Mouse (Mus musculus) heart, embryonic 11.5 days (tissue): ENCODE measurements around the gene Nsl1. TPM values are rescaled to one million over a fixed set of nuclear protein-coding genes. Genes with fewer than 3 reads are reported as not detected.
"Not testable (repeated sequence)": the region's sequence is repeated elsewhere in the genome, so short reads cannot be mapped to it uniquely, and the experiment has no call there.

ENCODE experiments used
- ATAC-seq: fragments of 200-750 bp; cut with Nextera tagmentation; replicated peaks from 2 replicates; pipeline ENCODE4 v1.8.0; 2017; ENCODE audit warnings: moderate library complexity; ENCODE audit not compliant: insufficient number of reproducible peaks, low FRiP score, low TSS enrichment
- H3K27ac ChIP-seq: fragments of 300-500 bp; sonication (generic); 2 replicates; pipeline ENCODE4 v1.5.1; 2014; ENCODE audit warnings: mild to moderate bottlenecking, low read depth, low read length
- H3K27me3 ChIP-seq: fragments of 300-500 bp; sonication (generic); 2 replicates; pipeline ENCODE4 v1.6.1; 2014; ENCODE audit warnings: mild to moderate bottlenecking, low read length, mixed read lengths; ENCODE audit not compliant: control insufficient read depth, insufficient read depth
- H3K36me3 ChIP-seq: fragments of 300-500 bp; sonication (generic); 2 replicates; pipeline ENCODE4 v1.6.1; 2014; ENCODE audit warnings: mild to moderate bottlenecking, low read length, moderate library complexity, mixed read lengths; ENCODE audit not compliant: control insufficient read depth, insufficient read depth
- H3K4me1 ChIP-seq: fragments of 300-500 bp; sonication (generic); 2 replicates; pipeline ENCODE4 v1.6.1; 2014; ENCODE audit warnings: low read length; ENCODE audit not compliant: control insufficient read depth, insufficient read depth
- H3K4me2 ChIP-seq: fragments of 300-500 bp; sonication (generic); 2 replicates; pipeline ENCODE4 v1.6.1; 2014; ENCODE audit warnings: mild to moderate bottlenecking, moderate library complexity
- H3K4me3 ChIP-seq: fragments of 300-500 bp; sonication (generic); 2 replicates; pipeline ENCODE4 v1.5.1; 2014; ENCODE audit warnings: low read depth, low read length
- H3K9ac ChIP-seq: fragments of 300-500 bp; sonication (generic); 2 replicates; pipeline ENCODE4 v1.6.1; 2014; ENCODE audit warnings: mild to moderate bottlenecking, low read depth, low read length, moderate library complexity
- H3K9me3 ChIP-seq: fragments of 300-500 bp; sonication (generic); replicated peaks from 2 replicates; pipeline ENCODE4 v1.6.1; 2016; ENCODE audit warnings: low read length; ENCODE audit not compliant: control insufficient read depth
- WGBS: fragments of 180-500 bp; shearing (Covaris S2); extraction: QIAGEN DNeasy Blood & Tissue Kit; methylation state at CpG from one replicate; pipeline ENCODE4 v1.1.7; 2014; ENCODE audit not compliant: insufficient replicate concordance; 5-methylcytosine and 5-hydroxymethylcytosine counted together
- polyA plus RNA-seq: library from polyadenylated mRNA; unstranded; fragments of >200 nt; fragmentation: Nextera tagmentation; extraction: Ambion mirVana; gene quantifications from 2 replicates; pipeline ENCODE4 v1.2.1, GENCODE M21; 2014

The Nsl1 gene
- polyA plus RNA-seq: 12.7 and 14.0 TPM in 2 replicates

DNA sequence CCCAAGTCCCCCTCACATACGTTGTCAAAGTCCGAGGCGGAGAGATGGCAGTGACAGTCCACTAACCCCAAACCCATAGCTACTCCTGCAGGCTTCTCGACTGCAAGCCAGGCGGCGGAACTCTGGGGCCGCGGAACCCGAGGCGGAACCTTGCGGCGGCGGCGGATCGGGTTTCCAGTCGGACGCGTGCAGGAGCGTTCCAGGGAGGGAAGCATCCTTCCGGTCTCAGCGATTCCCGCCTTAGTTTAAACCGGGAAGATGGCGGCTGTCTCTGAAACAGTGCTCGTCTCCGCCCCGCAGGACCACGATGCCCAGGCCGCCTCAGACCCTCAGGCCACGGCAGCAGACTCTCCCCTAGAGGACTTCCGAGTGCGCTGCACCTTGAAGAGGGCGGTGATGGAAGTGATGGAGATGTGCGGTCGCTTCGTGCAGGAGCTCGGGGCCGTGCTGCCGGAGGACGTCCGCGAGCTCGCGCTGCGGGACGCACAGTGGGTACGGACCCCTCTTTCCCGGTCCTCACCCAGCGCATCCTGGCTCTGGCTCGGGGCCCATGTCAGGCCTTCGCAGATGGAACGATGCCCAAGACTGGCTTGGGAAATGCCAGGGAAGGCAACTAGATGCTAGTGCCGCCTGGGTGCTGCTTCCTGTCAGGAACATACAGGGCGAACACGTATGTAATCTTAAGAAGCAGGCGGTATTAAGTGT, at the start of gene Nsl1, which contains the start of gene Tatdn3:
TSS of gene Nsl1 (plus strand) at position 232 of the 705 bp plus-strand sequence.
TSS of gene Tatdn3 (minus strand) at position 152 of the 705 bp plus-strand sequence.
- under 1% methylated on average over 56 of the region's 56 CpGs for WGBS
- H3K4me1 ChIP-seq: peaks cover 4% of the 10 kb centered on the region
- peak; percentile 87 for ATAC-seq
- peak within 1 kb of the TSS; percentile 54; the same call in 1 of the 2 replicates for H3K27ac ChIP-seq
- H3K4me2 ChIP-seq: peak within 1 kb of the TSS; percentile 75
- no peaks in the 10 kb centered on the region for H3K27me3 ChIP-seq
- peak within 1 kb of the TSS; percentile 93 for H3K9ac ChIP-seq
- H3K4me3 ChIP-seq: peak within 1 kb of the TSS; percentile 94
- H3K36me3 ChIP-seq: peaks cover 5% of the 10 kb centered on the region; the same call in 1 of the 2 replicates
- no peaks in the 10 kb centered on the region for H3K9me3 ChIP-seq

DNA sequence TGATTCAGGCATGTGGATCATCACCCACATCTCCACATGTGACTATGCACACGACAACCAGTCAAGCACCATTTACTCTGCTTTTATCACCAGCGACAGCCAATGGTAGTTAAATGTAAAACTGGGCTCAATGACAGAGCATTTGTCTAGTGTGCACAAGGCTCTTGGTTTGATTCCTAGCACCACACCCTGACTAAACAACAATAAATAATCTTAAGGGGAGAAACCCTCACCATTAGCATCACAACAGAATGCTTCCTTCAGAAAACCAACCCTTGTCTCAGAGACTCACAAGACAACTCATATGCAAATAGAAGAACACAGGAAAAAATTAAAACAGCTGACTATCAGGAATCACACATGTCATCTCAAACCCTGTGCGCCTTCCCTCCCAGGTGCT, 48.5 kb upstream of the Nsl1 start:
- ATAC-seq: no peak
- 94% methylated on average over 3 of the region's 3 CpGs for WGBS
- Histone ChIP-seq H3K9ac (no peak overlapping the region), H3K4me1 (no peaks in the 10 kb centered on the region), H3K9me3 (no peaks in the 10 kb centered on the region), H3K27ac (no peak overlapping the region), H3K36me3 (peaks cover 22% of the 10 kb centered on the region), H3K4me3 (no peak overlapping the region), H3K27me3 (no peaks in the 10 kb centered on the region), H3K4me2 (no peak overlapping the region)

DNA sequence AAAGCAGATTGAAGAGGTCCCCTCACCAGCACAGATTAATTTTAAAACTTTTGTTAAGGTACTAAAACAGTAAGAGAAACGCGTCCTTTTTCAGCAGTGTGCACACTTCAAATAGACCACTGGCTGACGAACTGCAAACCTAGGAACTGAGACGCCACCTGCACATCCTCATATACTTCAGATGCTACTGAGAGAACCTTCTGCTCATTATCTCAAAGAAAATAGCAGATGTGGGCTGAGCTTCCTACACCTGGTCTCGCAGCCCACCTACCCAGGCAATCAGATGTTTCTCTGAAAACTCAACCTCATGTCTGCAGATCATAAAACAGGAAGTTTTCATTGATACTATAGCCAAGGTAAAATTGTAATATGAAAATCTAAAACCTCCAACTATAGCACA, 43.0 kb upstream of the Nsl1 start:
- H3K4me3 ChIP-seq: no peak overlapping the region
- H3K9me3 ChIP-seq: no peaks in the 10 kb centered on the region
- H3K4me2 ChIP-seq: no peak overlapping the region
- WGBS: 91% methylated on average over 5 of the region's 5 CpGs
- ATAC-seq: no peak
- no peaks in the 10 kb centered on the region for H3K27me3 ChIP-seq
- H3K9ac ChIP-seq: no peak overlapping the region
- no peak overlapping the region for H3K27ac ChIP-seq
- H3K36me3 ChIP-seq: peaks cover 9% of the 10 kb centered on the region; the same call in 1 of the 2 replicates
- H3K4me1 ChIP-seq: no peaks in the 10 kb centered on the region

DNA sequence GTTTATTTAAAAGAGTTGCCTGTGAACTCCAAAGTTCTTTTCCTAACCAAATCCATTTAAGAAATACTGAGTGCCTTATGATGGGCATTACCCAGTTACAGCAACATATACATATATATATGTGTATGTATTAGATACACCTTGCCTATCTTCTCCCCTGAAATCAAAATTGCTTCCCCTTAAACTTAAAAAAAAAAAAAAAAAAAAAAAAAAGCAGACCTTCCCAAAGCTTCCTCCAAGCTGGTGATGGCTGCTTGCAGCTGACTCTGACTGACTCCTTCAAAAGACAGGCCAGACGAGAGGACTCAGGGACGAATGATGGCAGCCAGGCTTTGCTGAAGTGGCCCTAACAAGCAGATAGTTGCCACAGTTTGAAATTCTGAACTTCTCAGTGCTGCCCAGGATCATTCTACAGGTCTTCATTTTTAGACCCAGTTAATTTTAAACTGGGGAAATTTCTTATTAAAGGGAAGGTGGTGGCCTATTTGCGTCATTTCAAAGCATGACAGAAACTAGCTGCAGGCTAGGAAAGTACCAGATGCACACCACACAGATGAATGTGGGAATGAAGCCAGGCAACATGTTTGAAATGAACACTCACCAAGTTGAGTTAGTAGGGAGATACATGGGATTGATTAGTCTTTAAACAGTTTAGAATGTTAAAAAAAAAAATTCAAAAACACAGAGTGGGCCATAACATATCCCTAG, 42.4 kb upstream of the Nsl1 start:
- 74% methylated on average over 3 of the region's 3 CpGs for WGBS
- H3K9me3 ChIP-seq: no peaks in the 10 kb centered on the region
- H3K4me3 ChIP-seq: no peak overlapping the region
- no peak overlapping the region for H3K4me2 ChIP-seq
- H3K27me3 ChIP-seq: no peaks in the 10 kb centered on the region
- 0 out of 2 replicates have a peak, but pooled peaks cover 2% of the 10 kb centered on the region for H3K4me1 ChIP-seq
- H3K27ac ChIP-seq: no peak overlapping the region
- ATAC-seq: no peak
- peaks cover 9% of the 10 kb centered on the region; the same call in 1 of the 2 replicates for H3K36me3 ChIP-seq
- H3K9ac ChIP-seq: no peak overlapping the region

DNA sequence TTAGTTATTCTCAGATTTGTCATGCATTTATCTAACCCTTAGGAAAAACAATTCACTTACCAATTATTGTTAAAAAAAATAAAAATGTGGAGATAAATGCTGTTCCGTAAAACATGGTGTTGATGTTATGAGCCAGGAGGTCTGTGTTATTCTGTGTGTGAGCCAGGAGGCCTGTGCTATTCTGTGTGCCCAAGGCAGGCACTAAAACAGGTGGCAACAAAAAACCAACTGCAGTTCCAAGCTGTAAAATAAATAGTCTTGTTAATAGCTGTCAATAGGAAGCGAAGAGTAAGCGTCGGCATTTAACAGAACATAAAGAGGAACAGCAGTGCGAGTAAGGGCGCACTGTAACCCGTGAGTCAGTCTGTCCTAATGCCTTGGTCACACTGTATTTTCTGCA, 41.8 kb upstream of the Nsl1 start:
- ATAC-seq: no peak
- 88% methylated on average over 7 of the region's 7 CpGs for WGBS

DNA sequence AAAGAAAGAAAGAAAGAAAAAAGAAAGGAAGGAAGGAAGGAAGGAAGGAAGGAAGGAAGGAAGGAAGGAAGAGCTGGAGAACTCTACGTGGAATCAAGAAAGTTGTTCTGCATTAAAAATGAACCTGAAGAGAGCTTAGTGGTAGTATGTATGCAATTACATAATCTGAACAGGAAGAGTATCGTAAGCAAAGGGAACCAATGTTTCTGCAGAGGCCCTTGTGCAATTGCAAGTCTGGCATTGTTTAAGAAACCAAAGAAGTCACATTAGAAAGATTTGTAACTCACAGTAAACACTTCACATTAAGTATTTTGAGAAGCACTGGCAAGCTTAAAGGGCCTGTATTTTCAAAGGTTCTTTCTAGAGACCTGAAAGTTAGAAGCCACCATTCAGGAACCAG, 39.7 kb upstream of the Nsl1 start:
- Histone ChIP-seq H3K4me3 (no peak overlapping the region), H3K36me3 (peaks cover 9% of the 10 kb centered on the region; the same call in 1 of the 2 replicates), H3K27ac (no peak overlapping the region), H3K27me3 (no peaks in the 10 kb centered on the region), H3K4me1 (0 out of 2 replicates have a peak, but pooled peaks cover 8% of the 10 kb centered on the region), H3K9me3 (no peaks in the 10 kb centered on the region), H3K9ac (no peak overlapping the region), H3K4me2 (no peak overlapping the region)
- no peak for ATAC-seq
- WGBS: 93% methylated on average over 2 of the region's 2 CpGs

More for the DNA sequence above, 41.8 kb upstream of the Nsl1 start:
- no peak overlapping the region for H3K4me2 ChIP-seq
- H3K4me1 ChIP-seq: 0 out of 2 replicates have a peak, but pooled peaks cover 3% of the 10 kb centered on the region
- no peak overlapping the region for H3K4me3 ChIP-seq
- H3K27ac ChIP-seq: no peak overlapping the region
- H3K9me3 ChIP-seq: no peaks in the 10 kb centered on the region
- no peaks in the 10 kb centered on the region for H3K27me3 ChIP-seq
- H3K9ac ChIP-seq: no peak overlapping the region
- H3K36me3 ChIP-seq: peaks cover 9% of the 10 kb centered on the region; the same call in 1 of the 2 replicates

DNA sequence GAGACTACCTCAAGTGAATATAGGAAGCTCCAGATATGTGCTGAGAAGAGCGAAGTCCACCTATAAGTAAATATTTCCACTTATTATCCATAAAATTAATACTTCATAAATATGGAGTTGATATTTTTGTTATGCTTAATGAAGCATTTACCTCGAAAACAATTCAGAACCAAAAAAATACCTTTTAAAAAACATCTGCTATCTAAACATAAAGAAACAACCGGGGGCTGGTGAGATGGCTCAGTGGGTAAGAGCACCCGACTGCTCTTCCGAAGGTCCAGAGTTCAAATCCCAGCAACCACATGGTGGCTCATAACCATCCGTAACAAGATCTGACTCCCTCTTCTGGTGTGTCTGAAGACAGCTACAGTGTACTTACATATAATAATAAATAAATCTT, 39.0 kb upstream of the Nsl1 start:
- H3K4me2 ChIP-seq, H3K4me3 ChIP-seq: not testable (repeated sequence)

DNA sequence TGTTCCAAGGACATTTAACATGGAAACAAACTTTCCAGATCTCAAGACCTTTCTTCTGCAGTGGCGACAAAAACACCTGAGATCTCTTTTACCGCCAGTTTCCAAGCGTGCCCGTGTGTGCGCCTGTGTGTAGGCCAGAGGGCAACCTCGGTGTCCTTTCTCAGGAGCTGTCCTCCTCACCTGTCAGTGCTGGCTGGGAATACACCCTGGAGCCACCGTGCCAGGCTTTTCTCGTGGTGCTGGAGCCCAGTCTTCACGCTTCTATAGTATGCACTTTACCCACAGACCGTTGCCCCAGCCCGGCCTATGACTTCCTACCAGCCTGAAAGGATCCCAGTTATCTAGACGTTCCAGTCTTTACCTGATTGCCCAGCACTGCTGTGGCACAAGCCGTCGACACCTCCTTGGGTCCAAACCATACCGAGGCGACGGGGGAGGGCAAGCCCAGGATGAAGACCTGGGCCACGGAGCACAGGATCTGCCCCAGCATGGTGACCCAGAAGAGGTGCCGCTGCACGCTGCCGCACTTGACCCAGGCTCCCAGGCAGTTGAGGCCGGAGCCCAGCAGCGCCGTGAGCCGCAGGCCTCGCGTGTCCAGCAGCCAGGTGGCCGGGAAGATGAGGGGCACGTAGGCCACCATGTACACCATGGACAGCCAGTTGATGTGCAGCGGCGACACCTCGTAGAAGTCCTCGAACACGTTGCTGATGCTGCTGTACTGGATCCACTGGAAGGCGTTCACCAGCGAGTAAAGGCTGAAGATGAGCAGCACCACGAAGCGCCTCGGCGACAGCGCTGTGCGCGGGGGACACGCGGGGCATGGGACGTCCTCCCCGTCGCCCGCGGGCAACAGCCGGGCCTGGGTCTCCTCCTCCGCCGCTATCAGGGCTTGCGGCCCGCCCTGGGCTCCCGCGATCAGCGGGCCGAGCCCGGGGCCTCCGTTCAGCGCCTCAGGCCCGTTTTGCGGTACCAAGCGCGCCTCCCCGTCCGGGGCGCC, 37.5 kb upstream of the Nsl1 start:
- Histone ChIP-seq H3K27me3 (no peaks in the 10 kb centered on the region), H3K4me2 (peak overlapping the region; percentile 99), H3K9ac (peak overlapping the region; percentile 94), H3K36me3 (peaks cover 5% of the 10 kb centered on the region; the same call in 1 of the 2 replicates), H3K4me3 (peak overlapping the region; percentile 85), H3K4me1 (0 out of 2 replicates have a peak, but pooled peaks cover 8% of the 10 kb centered on the region), H3K27ac (peak overlapping the region; percentile 91), H3K9me3 (no peaks in the 10 kb centered on the region)
- 3% methylated on average over 64 of the region's 69 CpGs for WGBS
- peak; percentile 40; the same call in 1 of the 2 replicates for ATAC-seq

More for the DNA sequence above, 39.0 kb upstream of the Nsl1 start:
- ATAC-seq, H3K27ac ChIP-seq, H3K9ac ChIP-seq, H3K27me3 ChIP-seq, H3K4me1 ChIP-seq, H3K9me3 ChIP-seq, H3K36me3 ChIP-seq: not testable (repeated sequence)
- WGBS: 89% methylated on average over 5 of the region's 6 CpGs
